Mouse (Mus musculus) midbrain, postnatal 0 days (tissue): ENCODE data around the gene Gch1. TPM values are rescaled to one million over a fixed set of nuclear protein-coding genes. Genes with fewer than 3 reads are reported as not detected.

Experiments used
- ATAC-seq: fragments of 200-750 bp; cut with Nextera tagmentation; 2 replicates; pipeline ENCODE4 v1.8.0; 2017; ENCODE audit warnings: moderate number of reproducible peaks, mild to moderate bottlenecking, moderate TSS enrichment, moderate library complexity; ENCODE audit not compliant: low FRiP score
- DNase-seq: peaks from one replicate; pipeline ENCODE4 v3.0.0-alpha.2; 2015; ENCODE audit warnings: low spot score
- H3K27ac ChIP-seq: fragments of 300-500 bp; sonication (generic); 2 replicates; pipeline ENCODE4 v1.5.1; 2014; ENCODE audit warnings: low read depth, mild to moderate bottlenecking, low read length, mixed read lengths
- H3K27me3 ChIP-seq: fragments of 300-500 bp; sonication (generic); 2 replicates; pipeline ENCODE4 v1.6.1; 2014; ENCODE audit warnings: low read length, control low read depth, mixed read lengths; ENCODE audit not compliant: insufficient read depth
- H3K36me3 ChIP-seq: fragments of 300-500 bp; sonication (generic); 2 replicates; pipeline ENCODE4 v1.6.1; 2014; ENCODE audit warnings: low read length, control low read depth, mixed read lengths; ENCODE audit not compliant: insufficient read depth
- H3K4me1 ChIP-seq: fragments of 300-500 bp; sonication (generic); 2 replicates; pipeline ENCODE4 v1.6.1; 2014; ENCODE audit warnings: mild to moderate bottlenecking, control low read depth, antibody characterized with exemption, low read length, mixed read lengths; ENCODE audit not compliant: insufficient read depth
- H3K4me2 ChIP-seq: fragments of 300-500 bp; sonication (generic); 2 replicates; pipeline ENCODE4 v1.6.1; 2014; ENCODE audit warnings: low read depth, mild to moderate bottlenecking, low read length, mixed read lengths; ENCODE audit not compliant: poor library complexity, severe bottlenecking
- H3K4me3 ChIP-seq: fragments of 300-500 bp; sonication (generic); 2 replicates; pipeline ENCODE4 v1.5.1; 2014; ENCODE audit warnings: low read depth, mild to moderate bottlenecking, low read length, moderate library complexity
- H3K9ac ChIP-seq: fragments of 300-500 bp; sonication (generic); replicated peaks from 2 replicates; pipeline ENCODE4 v1.6.1; 2014; ENCODE audit warnings: mild to moderate bottlenecking, low read length, moderate library complexity, mixed read lengths; ENCODE audit not compliant: poor library complexity, severe bottlenecking
- H3K9me3 ChIP-seq: fragments of 300-500 bp; sonication (generic); 2 replicates; pipeline ENCODE4 v1.6.1; 2016; ENCODE audit warnings: low read length, control low read depth
- CTCF ChIP-seq: IDR thresholded peaks from 2 replicates; pipeline ENCODE4 v1.5.1; 2016; ENCODE audit warnings: antibody characterized with exemption, mild to moderate bottlenecking
- WGBS: fragments of 180-500 bp; shearing (Covaris S2); extraction: QIAGEN DNeasy Blood & Tissue Kit; methylation state at CpG from one replicate; pipeline ENCODE4 v1.1.7; 2014; 5-methylcytosine and 5-hydroxymethylcytosine counted together
- polyA plus RNA-seq: library from polyadenylated mRNA; unstranded; fragments of >200 nt; fragmentation: Nextera tagmentation; extraction: Ambion mirVana; gene quantifications from 2 replicates; pipeline ENCODE4 v1.2.1, GENCODE M21; 2015
- total RNA-seq: library from RNA; depleted of rRNA; stranded (reverse); fragments of >200 nt; gene quantifications from 2 replicates; pipeline ENCODE4 v1.2.3, GENCODE M21; 2014

The Gch1 gene
- total and polyA plus RNA-seq, 2 experiments from 2014 or later, result 5.3 to 8.8 TPM

DNA sequence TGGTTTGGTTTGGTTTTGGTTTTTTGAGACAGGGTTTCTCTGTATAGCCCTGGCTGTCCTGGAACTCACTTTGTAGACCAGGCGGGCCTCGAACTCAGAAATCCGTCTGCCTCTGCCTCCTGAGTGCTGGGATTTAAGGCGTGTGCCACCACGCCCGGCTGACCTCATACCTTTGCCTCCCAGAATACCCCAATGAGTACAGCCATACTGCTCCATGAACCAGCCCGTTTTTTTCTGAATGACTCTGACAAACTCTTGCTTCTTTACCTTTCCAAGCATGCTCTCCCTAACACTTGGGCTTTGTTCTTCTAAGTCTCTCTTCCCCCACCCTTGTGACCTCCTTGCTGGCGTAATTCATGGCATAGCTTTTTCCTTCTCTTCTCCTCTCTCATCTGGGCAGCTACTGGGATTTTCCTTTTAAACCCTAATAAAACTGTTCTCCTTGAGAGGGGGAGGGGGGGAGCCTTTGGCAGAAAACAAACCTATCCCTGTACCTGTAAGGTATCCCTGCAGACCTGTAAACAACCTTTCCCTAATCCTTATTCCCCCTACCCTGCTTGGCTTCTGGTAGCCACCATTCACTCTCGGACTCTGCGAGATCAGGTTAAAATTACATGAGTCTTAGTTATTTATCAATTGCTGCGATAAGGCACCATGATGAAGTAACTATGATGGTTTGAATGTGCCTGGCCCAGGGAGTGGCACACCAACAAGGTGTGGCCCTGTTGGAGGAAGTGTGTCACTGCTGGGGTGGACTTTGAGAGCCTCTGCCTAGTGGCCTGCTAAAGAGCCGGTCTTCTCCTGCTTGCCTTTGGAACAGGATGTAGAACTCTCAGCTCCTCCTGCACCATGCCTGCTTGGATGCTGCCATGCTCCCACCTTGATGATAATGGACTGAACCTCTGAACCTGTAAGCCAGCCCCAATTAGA, 19.6 kb upstream of the Gch1 start:
- Histone ChIP-seq H3K4me1 (no peaks in the 10 kb centered on the region), H3K4me3 (no peak overlapping the region), H3K27ac (no peak overlapping the region), H3K27me3 (no peaks in the 10 kb centered on the region), H3K9me3 (no peaks in the 10 kb centered on the region), H3K36me3 (no peaks in the 10 kb centered on the region), H3K4me2 (no peak overlapping the region), H3K9ac (no peak overlapping the region)
- no peak for TF ChIP-seq CTCF
- DNase-seq (no peak), ATAC-seq (no peak)
- WGBS, result 92% methylated on average over 12 of the region's 12 CpGs

DNA sequence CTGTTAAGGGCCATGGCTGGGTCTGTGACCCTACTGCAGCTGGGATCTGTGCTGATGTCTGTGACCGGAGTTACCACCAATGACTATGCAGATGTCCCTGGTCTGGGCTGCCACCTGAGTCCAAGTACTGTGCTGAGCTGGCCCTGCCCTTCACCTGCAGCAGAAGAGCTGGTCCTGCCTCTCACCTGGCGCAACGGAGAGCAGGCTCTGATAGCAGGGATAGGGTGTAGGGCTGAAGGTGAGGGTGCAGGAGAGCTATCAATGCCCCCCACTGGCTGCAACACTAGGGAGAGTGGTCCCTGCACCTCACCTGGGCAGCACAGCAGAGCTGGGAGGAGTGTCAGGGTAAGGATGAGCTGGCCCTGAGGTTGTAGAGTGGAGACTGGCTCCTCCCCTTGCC, 17.4 kb upstream of the Gch1 start:
- DNase-seq, result no peak
- no peak for ATAC-seq
- Histone ChIP-seq H3K4me1 (no peaks in the 10 kb centered on the region), H3K27me3 (no peaks in the 10 kb centered on the region), H3K9me3 (no peaks in the 10 kb centered on the region), H3K27ac (no peak overlapping the region), H3K9ac (no peak overlapping the region), H3K4me2 (no peak overlapping the region), H3K4me3 (no peak overlapping the region), H3K36me3 (no peaks in the 10 kb centered on the region)
- no peak for TF ChIP-seq CTCF
- 92% methylated on average over 3 of the region's 3 CpGs for WGBS

DNA sequence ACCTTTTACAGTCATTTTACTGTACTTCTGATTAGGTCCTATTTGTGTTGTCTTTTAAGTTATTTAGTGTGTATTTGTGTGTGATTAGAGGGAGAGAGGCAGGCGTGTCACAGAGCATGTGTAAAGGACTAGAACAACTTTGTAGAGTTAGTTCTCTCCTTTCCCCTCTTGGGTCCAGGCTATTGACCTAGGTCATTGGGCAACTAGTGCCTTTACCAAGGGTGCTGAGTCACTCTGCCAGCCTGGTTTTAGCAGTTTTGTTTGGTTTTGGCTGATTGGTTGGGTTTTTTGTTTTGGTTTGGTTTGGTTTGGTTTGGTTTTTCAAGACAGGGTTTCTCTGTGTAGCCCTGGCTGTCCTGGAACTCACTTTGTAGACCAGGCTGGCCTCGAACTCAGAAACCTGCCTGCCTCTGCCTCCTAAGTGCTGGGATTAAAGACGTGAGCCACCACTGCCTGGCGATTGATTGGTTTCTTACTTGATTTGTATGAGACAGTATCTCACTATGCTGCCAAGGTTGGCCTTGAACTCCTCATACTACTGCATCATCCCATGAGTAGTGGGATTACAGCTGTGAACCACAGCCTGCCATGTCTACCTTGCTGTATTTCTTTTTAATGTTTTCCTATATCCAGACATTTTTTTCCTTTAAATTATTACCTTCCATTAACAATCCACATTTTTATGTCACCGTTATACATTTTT, 16.2 kb upstream of the Gch1 start:
- Histone ChIP-seq H3K27ac (no peak overlapping the region), H3K9ac (no peak overlapping the region), H3K9me3 (no peaks in the 10 kb centered on the region), H3K4me1 (no peaks in the 10 kb centered on the region), H3K4me2 (no peak overlapping the region), H3K4me3 (no peak overlapping the region), H3K27me3 (no peaks in the 10 kb centered on the region), H3K36me3 (no peaks in the 10 kb centered on the region)
- ATAC-seq (no peak), DNase-seq (no peak)
- TF ChIP-seq CTCF, result no peak
- WGBS, result 92% methylated on average over 5 of the region's 5 CpGs

- H3K4me2 ChIP-seq, result no peak overlapping the region
- ATAC-seq, result no peak
- no peaks in the 10 kb centered on the region for H3K27me3 ChIP-seq
- no peak overlapping the region for H3K9ac ChIP-seq
- H3K27ac ChIP-seq, result no peak overlapping the region
- no peaks in the 10 kb centered on the region for H3K4me1 ChIP-seq
- no peak for DNase-seq
- H3K9me3 ChIP-seq, result no peaks in the 10 kb centered on the region
- 49% methylated on average over 3 of the region's 3 CpGs for WGBS
- H3K4me3 ChIP-seq, result no peak overlapping the region
- no peaks in the 10 kb centered on the region for H3K36me3 ChIP-seq
- no peak for TF ChIP-seq CTCF
Measured at GRCm38 (mm10) chr14:47197340-47197739, 8.1 kb upstream of the Gch1 start.

DNA sequence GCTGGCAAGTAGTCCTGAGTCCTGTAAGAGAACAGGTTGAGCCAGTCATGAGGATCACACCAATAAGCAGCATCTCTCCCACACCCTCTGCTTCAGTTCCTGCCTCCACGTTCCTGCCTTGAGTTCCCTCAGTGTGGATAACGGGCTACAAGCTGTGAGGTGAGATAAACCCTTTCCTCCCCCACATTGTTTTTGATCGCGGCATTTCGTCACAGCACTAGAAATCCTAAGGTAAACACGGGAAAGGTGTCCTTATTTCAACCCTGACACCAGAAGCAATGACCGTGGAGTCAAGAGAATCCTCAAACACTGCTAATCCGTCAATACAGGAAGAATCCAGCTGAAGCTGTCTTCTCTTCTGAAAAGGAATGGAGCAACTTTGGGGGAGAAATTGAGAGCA, 7.5 kb upstream of the Gch1 start:
- no peak for ATAC-seq
- Histone ChIP-seq H3K4me3 (no peak overlapping the region), H3K27ac (no peak overlapping the region), H3K27me3 (no peaks in the 10 kb centered on the region), H3K9me3 (no peaks in the 10 kb centered on the region), H3K9ac (no peak overlapping the region), H3K4me2 (no peak overlapping the region), H3K4me1 (no peaks in the 10 kb centered on the region), H3K36me3 (no peaks in the 10 kb centered on the region)
- 82% methylated on average over 8 of the region's 8 CpGs for WGBS
- DNase-seq, result no peak
- no peak for TF ChIP-seq CTCF

- TF ChIP-seq CTCF, result peak; percentile 30
- no peak for DNase-seq
- ATAC-seq, result no peak
- no peaks in the 10 kb centered on the region for H3K4me1 ChIP-seq
- no peak overlapping the region for H3K27ac ChIP-seq
- no peaks in the 10 kb centered on the region for H3K36me3 ChIP-seq
- no peak overlapping the region for H3K4me3 ChIP-seq
- WGBS, result 37% methylated on average over 4 of the region's 4 CpGs
- no peak overlapping the region for H3K4me2 ChIP-seq
- H3K27me3 ChIP-seq, result no peaks in the 10 kb centered on the region
- H3K9ac ChIP-seq, result no peak overlapping the region
- no peaks in the 10 kb centered on the region for H3K9me3 ChIP-seq
Measured at GRCm38 (mm10) chr14:47194096-47194495, 4.9 kb upstream of the Gch1 start.
